Mouse (Mus musculus) thymus, adult 2 months (tissue): ENCODE results near the gene Ggps1. TPM values are rescaled to one million over a fixed set of nuclear protein-coding genes. Genes with fewer than 3 reads are reported as not detected.

Source experiments
- DNase-seq: peaks from one replicate; pipeline ENCODE4 v3.0.0; 2021
- H3K27ac ChIP-seq: fragments of 200-500 bp; 2 replicates; pipeline ENCODE4 v1.5.1; 2012; ENCODE audit warnings: low read length, control low read depth; ENCODE audit not compliant: control insufficient read depth, insufficient read depth
- H3K27me3 ChIP-seq: fragments of 200-500 bp; 2 replicates; pipeline ENCODE4 v1.6.1; 2012; ENCODE audit warnings: mild to moderate bottlenecking, low read length, moderate library complexity, mixed read lengths; ENCODE audit not compliant: control insufficient read depth, insufficient read depth
- H3K36me3 ChIP-seq: fragments of 200-500 bp; 2 replicates; pipeline ENCODE4 v1.6.1; 2012; ENCODE audit warnings: mild to moderate bottlenecking, low read length, moderate library complexity; ENCODE audit not compliant: control insufficient read depth, insufficient read depth
- H3K4me1 ChIP-seq: fragments of 200-500 bp; replicated peaks from 2 replicates; pipeline ENCODE4 v1.6.1; 2012; ENCODE audit warnings: low read length; ENCODE audit not compliant: control insufficient read depth, insufficient read depth
- H3K4me3 ChIP-seq: fragments of 200-500 bp; 2 replicates; pipeline ENCODE4 v1.5.1; 2012; ENCODE audit warnings: mild to moderate bottlenecking, low read length, control low read depth, moderate library complexity; ENCODE audit not compliant: control insufficient read depth, insufficient read depth
- CTCF ChIP-seq: fragments of 200-500 bp; IDR thresholded peaks from 2 replicates; pipeline ENCODE4 v1.5.1; 2012; ENCODE audit warnings: mild to moderate bottlenecking, control low read depth, low read length, moderate library complexity, borderline replicate concordance; ENCODE audit not compliant: control insufficient read depth, poor library complexity, insufficient read depth; ENCODE audit errors: extremely low read depth
- POLR2A ChIP-seq: fragments of 200-500 bp; IDR thresholded peaks from 2 replicates; pipeline ENCODE4 v1.6.1; 2012; ENCODE audit warnings: mild to moderate bottlenecking, low read length, control low read depth, moderate library complexity; ENCODE audit not compliant: control insufficient read depth, poor library complexity, insufficient read depth; ENCODE audit errors: extremely low read depth
- WGBS: fragments of 180-500 bp; shearing (Covaris S2); methylation state at CpG from one replicate; pipeline ENCODE4 v1.1.7; 2018; 5-methylcytosine and 5-hydroxymethylcytosine counted together
- polyA plus RNA-seq: library from polyadenylated mRNA; depleted of rRNA; stranded (reverse); fragments of >200 nt; gene quantifications from 2 replicates; pipeline ENCODE4 v1.2.3, GENCODE M21; 2012

The Ggps1 gene
- polyA plus RNA-seq, 1 experiment: 20.3 TPM

- Histone ChIP-seq H3K27me3 (no peaks in the 10 kb centered on the region), H3K4me1 (no peaks in the 10 kb centered on the region), H3K36me3 (no peaks in the 10 kb centered on the region; the same call in 1 of the 2 replicates), H3K4me3 (no peak overlapping the region), H3K27ac (no peak overlapping the region)
- no peak for DNase-seq
- WGBS: 95% methylated on average over 1 of the region's 1 CpGs
- TF ChIP-seq CTCF (no peak), POLR2A (no peak)
These were observed 11.1 kb upstream of the Ggps1 start for GRCm38 (mm10) chr13:14074371-14074770.

- H3K27ac ChIP-seq: no peak overlapping the region
- DNase-seq: no peak
- WGBS: 98% methylated on average over 1 of the region's 1 CpGs
- no peaks in the 10 kb centered on the region for H3K4me1 ChIP-seq
- H3K36me3 ChIP-seq: no peaks in the 10 kb centered on the region
- H3K4me3 ChIP-seq: no peak overlapping the region
- no peaks in the 10 kb centered on the region for H3K27me3 ChIP-seq
- TF ChIP-seq POLR2A (no peak), CTCF (no peak)
These were observed 6.0 kb upstream of the Ggps1 start for GRCm38 (mm10) chr13:14069291-14069690.

GRCm38 (mm10) chr13:14068035-14068434 is 4.7 kb upstream of the Ggps1 start:
- no peaks in the 10 kb centered on the region for H3K36me3 ChIP-seq
- TF ChIP-seq CTCF (no peak), POLR2A (no peak)
- no peak overlapping the region for H3K27ac ChIP-seq
- no peak overlapping the region for H3K4me3 ChIP-seq
- no peak for DNase-seq
- no peaks in the 10 kb centered on the region for H3K27me3 ChIP-seq
- H3K4me1 ChIP-seq: no peaks in the 10 kb centered on the region

GRCm38 (mm10) chr13:14065701-14066100 is 2.4 kb upstream of the Ggps1 start:
- TF ChIP-seq POLR2A (no peak), CTCF (no peak)
- Histone ChIP-seq H3K4me3 (no peak overlapping the region), H3K4me1 (0 out of 2 replicates have a peak, but pooled peaks cover 3% of the 10 kb centered on the region), H3K36me3 (no peaks in the 10 kb centered on the region), H3K27me3 (no peaks in the 10 kb centered on the region), H3K27ac (no peak overlapping the region)
- WGBS: 94% methylated on average over 1 of the region's 1 CpGs
- DNase-seq: no peak

GRCm38 (mm10) chr13:14065028-14065380 is 1.7 kb upstream of the Ggps1 start:
- Histone ChIP-seq H3K36me3 (no peaks in the 10 kb centered on the region), H3K4me3 (peak overlapping the region; percentile 93), H3K4me1 (0 out of 2 replicates have a peak, but pooled peaks cover 3% of the 10 kb centered on the region), H3K27me3 (no peaks in the 10 kb centered on the region), H3K27ac (no peak overlapping the region)
- TF ChIP-seq CTCF (no peak), POLR2A (no peak)
- DNase-seq: no peak
- 3% methylated on average over 9 of the region's 9 CpGs for WGBS

GRCm38 (mm10) chr13:14064341-14065027 is 1.2 kb upstream of the Ggps1 start:
- TF ChIP-seq CTCF (no peak), POLR2A (no peak)
- H3K4me3 ChIP-seq: peak overlapping the region; percentile 93
- 0 out of 2 replicates have a peak, but pooled peaks cover 3% of the 10 kb centered on the region for H3K4me1 ChIP-seq
- peak overlapping the region; percentile 52; the same call in 1 of the 2 replicates for H3K27ac ChIP-seq
- peak; percentile 65 for DNase-seq
- WGBS: under 1% methylated on average over 65 of the region's 65 CpGs
- H3K27me3 ChIP-seq: no peaks in the 10 kb centered on the region
- no peaks in the 10 kb centered on the region for H3K36me3 ChIP-seq
